Mouse (Mus musculus): Measurements from ENCODE around the gene Acsl5. TPM values are rescaled to one million over a fixed set of nuclear protein-coding genes. Genes with fewer than 3 reads are reported as not detected.

Acsl5 gene
- polyA plus RNA-seq, 1 experiment from 2014 or later, result 21.8 TPM

DNA sequence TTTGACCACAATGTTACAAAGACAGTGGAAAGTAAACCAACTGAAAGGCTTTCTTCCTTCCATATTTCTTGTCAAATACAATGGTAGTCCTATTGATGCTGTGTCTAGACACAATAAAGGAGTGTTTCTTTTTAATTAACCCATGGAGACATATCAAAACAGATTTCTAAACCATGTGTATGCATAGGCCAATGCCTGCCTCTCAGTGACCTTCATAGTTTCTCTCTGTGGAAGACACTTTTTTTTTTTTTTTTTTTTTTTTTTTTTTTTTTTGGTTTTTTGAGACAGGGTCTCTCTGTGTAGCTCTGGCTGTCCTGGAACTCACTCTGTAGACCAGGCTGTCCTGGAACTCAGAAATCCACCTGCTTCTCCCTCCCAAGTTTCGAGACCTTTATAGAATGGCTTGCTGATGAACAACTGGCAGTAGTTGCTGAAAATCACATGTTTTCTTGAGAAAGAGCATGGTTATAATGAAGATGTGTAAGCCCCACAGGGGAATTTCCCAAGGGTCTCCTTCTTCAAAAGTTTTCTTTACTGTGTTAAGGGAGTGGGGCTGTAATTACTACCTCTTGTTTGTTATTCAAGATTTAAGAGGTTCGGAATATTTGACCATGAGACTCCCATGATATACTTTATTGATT lies 40.6 kb downstream of the Acsl5 start:
- Histone ChIP-seq H3K9ac (replicated peaks) (no peak overlapping the region), H3K9me3 (replicated peaks) (no peaks in the 10 kb centered on the region), H3K4me3 (replicated peaks) (no peak overlapping the region), H3K4me1 (no peaks in the 10 kb centered on the region), H3K27me3 (replicated peaks) (no peaks in the 10 kb centered on the region), H3K4me2 (no peak overlapping the region), H3K36me3 (peaks cover 28% of the 10 kb centered on the region), H3K27ac (replicated peaks) (no peak overlapping the region)
- ATAC-seq (ENCODE audit: low FRiP score), result no peak
- whole genome bisulfite sequencing, result 96% methylated on average over 2 of the region's 2 CpGs

DNA sequence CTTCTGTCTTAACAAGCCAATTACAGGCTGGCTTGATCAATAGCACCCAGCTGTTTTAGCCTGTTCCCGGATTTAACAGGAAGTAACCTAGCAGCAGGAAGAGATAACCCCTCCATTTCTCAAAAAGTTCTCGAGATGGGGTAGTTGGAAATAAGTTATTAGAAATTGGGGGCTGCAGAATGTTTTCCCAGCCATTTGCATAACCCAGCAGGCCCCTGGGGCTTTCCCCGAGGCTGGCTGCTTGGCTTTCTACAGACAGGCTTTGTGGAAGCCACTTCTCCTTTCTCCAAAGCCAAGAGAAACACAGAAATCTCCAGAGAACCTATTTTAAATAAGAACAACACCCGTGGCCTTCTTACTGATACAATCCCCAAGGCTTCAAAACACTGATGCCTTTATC lies 41.4 kb downstream of the Acsl5 start:
- H3K36me3 ChIP-seq, result peaks cover 32% of the 10 kb centered on the region

DNA sequence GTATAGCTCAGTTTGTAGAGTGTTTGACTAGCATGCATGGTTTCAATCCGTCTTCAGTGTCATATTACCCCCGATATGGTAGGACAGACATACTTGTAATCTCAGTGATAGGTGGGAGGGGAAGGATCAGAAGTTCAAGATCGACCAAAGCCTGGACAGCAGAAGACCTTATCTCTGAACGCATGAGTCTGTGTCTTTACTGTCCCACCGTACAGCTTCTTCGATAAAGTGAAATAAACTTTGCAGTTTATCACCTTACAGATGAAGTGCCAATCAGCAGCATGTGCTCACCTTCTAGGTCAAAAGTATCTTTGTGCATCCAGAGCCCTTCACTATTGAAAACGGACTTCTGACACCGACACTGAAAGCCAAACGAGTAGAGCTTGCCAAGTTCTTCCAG lies 43.3 kb downstream of the Acsl5 start:
- H3K9me3 ChIP-seq (replicated peaks), result no peaks in the 10 kb centered on the region
- H3K4me3 ChIP-seq (replicated peaks), result no peak overlapping the region
- H3K4me1 ChIP-seq, result no peaks in the 10 kb centered on the region
- no peak for ATAC-seq (ENCODE audit: low FRiP score)
- 94% methylated on average over 9 of the region's 9 CpGs for WGBS
- H3K27ac ChIP-seq (replicated peaks), result no peak overlapping the region
- no peaks in the 10 kb centered on the region for H3K27me3 ChIP-seq (replicated peaks)
- no peak overlapping the region for H3K9ac ChIP-seq (replicated peaks)
- H3K36me3 ChIP-seq, result peaks cover 33% of the 10 kb centered on the region
- no peak overlapping the region for H3K4me2 ChIP-seq

More for the DNA sequence above, 41.4 kb downstream of the Acsl5 start:
- no peaks in the 10 kb centered on the region for H3K4me1 ChIP-seq
- H3K9me3 ChIP-seq (replicated peaks), result no peaks in the 10 kb centered on the region
- WGBS, result 47% methylated on average over 4 of the region's 4 CpGs
- no peak overlapping the region for H3K4me2 ChIP-seq
- ATAC-seq (ENCODE audit: low FRiP score), result no peak
- H3K27ac ChIP-seq (replicated peaks), result no peak overlapping the region
- no peak overlapping the region for H3K4me3 ChIP-seq (replicated peaks)
- no peak overlapping the region for H3K9ac ChIP-seq (replicated peaks)
- no peaks in the 10 kb centered on the region for H3K27me3 ChIP-seq (replicated peaks)

DNA sequence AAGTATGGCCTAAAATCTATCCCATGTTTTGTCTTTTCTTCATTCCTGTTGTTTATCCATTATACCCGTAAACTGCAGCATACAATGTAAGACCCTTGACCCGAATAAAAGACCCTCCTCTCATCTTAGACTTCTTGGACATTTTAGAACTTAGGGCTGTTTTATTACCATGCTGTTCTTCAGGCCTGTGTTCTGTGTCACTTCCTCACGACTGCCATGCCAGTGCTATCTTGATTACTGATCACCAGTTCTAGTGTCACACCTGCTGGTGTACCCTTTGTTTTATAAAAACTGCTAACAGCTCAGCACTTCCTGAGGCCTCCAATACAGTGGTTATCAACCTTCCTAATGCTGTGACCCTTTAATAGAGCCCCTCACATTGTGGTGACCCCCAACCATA lies 43.8 kb downstream of the Acsl5 start:
- ATAC-seq (ENCODE audit: low FRiP score), result no peak
- no peaks in the 10 kb centered on the region for H3K27me3 ChIP-seq (replicated peaks)
- no peak overlapping the region for H3K4me3 ChIP-seq (replicated peaks)
- WGBS, result 85% methylated on average over 3 of the region's 3 CpGs
- H3K27ac ChIP-seq (replicated peaks), result no peak overlapping the region
- H3K4me2 ChIP-seq, result no peak overlapping the region
- no peak overlapping the region for H3K9ac ChIP-seq (replicated peaks)
- peaks cover 37% of the 10 kb centered on the region for H3K36me3 ChIP-seq
- H3K4me1 ChIP-seq, result no peaks in the 10 kb centered on the region
- H3K9me3 ChIP-seq (replicated peaks), result no peaks in the 10 kb centered on the region

GRCm38 (mm10) chr19:55296301-55296700 lies 44.6 kb downstream of the Acsl5 start:
- no peaks in the 10 kb centered on the region for H3K9me3 ChIP-seq (replicated peaks)
- no peak overlapping the region for H3K4me2 ChIP-seq
- 94% methylated on average over 2 of the region's 2 CpGs for WGBS
- no peak overlapping the region for H3K4me3 ChIP-seq (replicated peaks)
- no peaks in the 10 kb centered on the region for H3K4me1 ChIP-seq
- no peak overlapping the region for H3K27ac ChIP-seq (replicated peaks)
- H3K9ac ChIP-seq (replicated peaks), result no peak overlapping the region
- no peak for ATAC-seq (ENCODE audit: low FRiP score)
- peaks cover 44% of the 10 kb centered on the region for H3K36me3 ChIP-seq
- no peaks in the 10 kb centered on the region for H3K27me3 ChIP-seq (replicated peaks)

DNA sequence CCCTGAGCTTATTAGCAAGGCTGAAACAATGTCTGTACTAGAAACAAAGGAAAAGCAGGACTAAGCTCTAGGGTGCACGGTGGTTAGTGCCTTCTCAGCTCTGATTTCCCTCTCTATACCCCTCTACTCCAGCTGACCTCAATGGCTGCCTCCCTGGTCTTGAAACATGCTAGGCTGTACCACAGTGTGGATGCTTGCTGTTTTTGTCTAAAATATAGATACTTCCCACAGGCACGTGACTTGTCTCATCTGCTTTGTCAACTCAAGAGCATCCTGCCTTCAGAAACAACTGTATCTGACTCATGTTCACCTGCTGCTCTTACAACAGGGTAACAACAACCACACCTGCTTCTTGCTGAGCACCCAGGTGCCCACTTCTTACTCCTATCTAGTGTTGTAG lies 45.8 kb downstream of the Acsl5 start:
- no peak overlapping the region for H3K9ac ChIP-seq (replicated peaks)
- H3K36me3 ChIP-seq, result peaks cover 56% of the 10 kb centered on the region
- H3K9me3 ChIP-seq (replicated peaks), result no peaks in the 10 kb centered on the region
- H3K4me1 ChIP-seq, result no peaks in the 10 kb centered on the region
- ATAC-seq (ENCODE audit: low FRiP score), result no peak
- WGBS, result 98% methylated on average over 2 of the region's 2 CpGs
- no peak overlapping the region for H3K27ac ChIP-seq (replicated peaks)
- H3K4me2 ChIP-seq, result no peak overlapping the region
- H3K27me3 ChIP-seq (replicated peaks), result no peaks in the 10 kb centered on the region
- no peak overlapping the region for H3K4me3 ChIP-seq (replicated peaks)

DNA sequence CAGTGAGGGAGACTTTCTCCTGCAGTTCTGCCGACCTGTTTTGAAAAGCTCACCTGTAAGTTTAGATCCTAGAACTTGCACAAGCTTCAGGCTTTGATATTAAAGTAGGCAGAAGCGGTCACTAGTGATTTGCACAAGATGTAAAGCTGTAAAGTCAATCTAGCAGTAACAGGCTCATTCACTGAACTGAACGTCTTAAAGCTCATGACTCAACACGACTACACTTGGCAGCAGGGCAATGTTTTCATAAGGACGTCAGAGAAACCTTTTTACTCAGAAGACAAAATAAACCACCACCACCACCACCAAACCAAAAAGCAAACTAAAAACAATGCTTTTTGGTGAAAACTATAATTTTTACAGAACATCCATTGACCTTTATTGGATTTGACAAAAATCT lies 46.2 kb downstream of the Acsl5 start:
- 92% methylated on average over 5 of the region's 5 CpGs for whole genome bisulfite sequencing
- no peak overlapping the region for H3K4me2 ChIP-seq
- H3K27ac ChIP-seq (replicated peaks), result no peak overlapping the region
- peaks cover 60% of the 10 kb centered on the region for H3K36me3 ChIP-seq
- no peak for ATAC-seq (ENCODE audit: low FRiP score)
- H3K4me1 ChIP-seq, result no peaks in the 10 kb centered on the region
- no peak overlapping the region for H3K9ac ChIP-seq (replicated peaks)
- H3K9me3 ChIP-seq (replicated peaks), result no peaks in the 10 kb centered on the region
- no peaks in the 10 kb centered on the region for H3K27me3 ChIP-seq (replicated peaks)
- H3K4me3 ChIP-seq (replicated peaks), result no peak overlapping the region

DNA sequence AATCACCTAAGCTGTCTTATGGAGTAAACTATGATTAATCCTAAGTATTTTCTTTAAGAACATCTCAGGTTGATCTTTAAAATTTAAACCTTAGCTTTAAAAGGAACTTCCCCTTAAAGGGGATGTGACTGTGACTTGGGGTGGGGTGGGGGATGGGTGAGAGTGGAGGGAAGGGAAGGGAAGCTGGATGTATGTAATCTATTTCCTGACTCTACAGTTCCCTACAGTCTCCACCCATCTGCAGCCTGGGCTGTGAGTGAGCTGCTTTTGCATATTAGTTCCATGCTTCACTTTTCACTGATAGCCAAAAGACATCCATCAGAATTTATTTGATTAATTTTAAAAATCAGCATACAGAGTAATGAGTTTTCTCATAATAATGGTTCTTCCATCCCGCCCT lies 47.6 kb downstream of the Acsl5 start:
- H3K27me3 ChIP-seq (replicated peaks), result no peaks in the 10 kb centered on the region
- peaks cover 70% of the 10 kb centered on the region for H3K36me3 ChIP-seq
- no peak overlapping the region for H3K9ac ChIP-seq (replicated peaks)
- no peaks in the 10 kb centered on the region for H3K9me3 ChIP-seq (replicated peaks)
- no peak for ATAC-seq (ENCODE audit: low FRiP score)
- no peaks in the 10 kb centered on the region for H3K4me1 ChIP-seq
- H3K4me2 ChIP-seq, result no peak overlapping the region
- no peak overlapping the region for H3K4me3 ChIP-seq (replicated peaks)
- 96% methylated on average over 1 of the region's 1 CpGs for WGBS
- no peak overlapping the region for H3K27ac ChIP-seq (replicated peaks)

- peaks cover 64% of the 10 kb centered on the region for H3K36me3 ChIP-seq
- H3K4me3 ChIP-seq (replicated peaks), result no peak overlapping the region
- no peaks in the 10 kb centered on the region for H3K4me1 ChIP-seq
- no peaks in the 10 kb centered on the region for H3K27me3 ChIP-seq (replicated peaks)
- no peak for ATAC-seq (ENCODE audit: low FRiP score)
- no peak overlapping the region for H3K27ac ChIP-seq (replicated peaks)
- WGBS, result 92% methylated on average over 3 of the region's 3 CpGs
- no peaks in the 10 kb centered on the region for H3K9me3 ChIP-seq (replicated peaks)
- H3K4me2 ChIP-seq, result no peak overlapping the region
- no peak overlapping the region for H3K9ac ChIP-seq (replicated peaks)
Measured at GRCm38 (mm10) chr19:55300525-55300924, 48.8 kb downstream of the Acsl5 start.

DNA sequence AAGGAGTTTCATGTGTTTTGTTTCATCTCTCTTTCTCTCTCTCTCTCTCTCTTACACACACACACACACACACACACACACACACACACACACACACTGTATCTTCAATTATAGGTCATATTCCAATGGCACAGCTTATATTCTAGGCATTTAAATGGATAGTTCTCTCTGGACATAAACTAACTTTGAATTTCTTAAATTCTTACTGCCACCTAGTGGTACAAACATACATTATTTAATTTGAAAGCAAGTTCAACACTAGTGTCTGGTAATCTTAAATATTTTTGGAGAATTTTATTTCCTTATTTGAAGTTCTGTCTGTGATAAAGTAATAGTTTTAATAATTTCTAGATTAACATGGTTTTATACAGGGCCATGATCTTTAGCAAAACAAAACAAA lies 53.3 kb downstream of the Acsl5 start:
- no peaks in the 10 kb centered on the region for H3K9me3 ChIP-seq (replicated peaks)
- no peak overlapping the region for H3K4me3 ChIP-seq (replicated peaks)
- no peaks in the 10 kb centered on the region for H3K4me1 ChIP-seq
- ATAC-seq (ENCODE audit: low FRiP score), result no peak
- H3K4me2 ChIP-seq, result no peak overlapping the region
- H3K27me3 ChIP-seq (replicated peaks), result no peaks in the 10 kb centered on the region
- H3K27ac ChIP-seq (replicated peaks), result no peak overlapping the region
- peaks cover 63% of the 10 kb centered on the region for H3K36me3 ChIP-seq
- no peak overlapping the region for H3K9ac ChIP-seq (replicated peaks)

- no peak for ATAC-seq (ENCODE audit: low FRiP score)
- no peak overlapping the region for H3K9ac ChIP-seq (replicated peaks)
- no peak overlapping the region for H3K4me2 ChIP-seq
- H3K27me3 ChIP-seq (replicated peaks), result no peaks in the 10 kb centered on the region
- no peaks in the 10 kb centered on the region for H3K9me3 ChIP-seq (replicated peaks)
- WGBS, result 93% methylated on average over 8 of the region's 8 CpGs
- peaks cover 33% of the 10 kb centered on the region for H3K4me1 ChIP-seq
- no peak overlapping the region for H3K27ac ChIP-seq (replicated peaks)
- no peak overlapping the region for H3K4me3 ChIP-seq (replicated peaks)
- H3K36me3 ChIP-seq, result peaks cover 40% of the 10 kb centered on the region
Measured at GRCm38 (mm10) chr19:55311874-55312273, 60.1 kb downstream of the Acsl5 start.

GRCm38 (mm10) chr19:55313649-55314048 lies 61.9 kb downstream of the Acsl5 start:
- Histone ChIP-seq H3K4me2 (no peak overlapping the region), H3K4me3 (replicated peaks) (no peak overlapping the region), H3K36me3 (peaks cover 30% of the 10 kb centered on the region), H3K27ac (replicated peaks) (no peak overlapping the region), H3K27me3 (replicated peaks) (no peaks in the 10 kb centered on the region), H3K9me3 (replicated peaks) (no peaks in the 10 kb centered on the region), H3K9ac (replicated peaks) (no peak overlapping the region), H3K4me1 (peaks cover 42% of the 10 kb centered on the region)
- 95% methylated on average over 2 of the region's 2 CpGs for WGBS
- no peak for ATAC-seq (ENCODE audit: low FRiP score)
